Mouse (Mus musculus) hindbrain, embryonic 16.5 days (tissue): ENCODE data around the gene Abcb9. TPM values are rescaled to one million over a fixed set of nuclear protein-coding genes. Genes with fewer than 3 reads are reported as not detected.

Experiments
- ATAC-seq: fragments of 200-750 bp; cut with Nextera tagmentation; 2 replicates; pipeline ENCODE4 v1.8.0; 2017; ENCODE audit warnings: moderate TSS enrichment, moderate library complexity
- H3K27ac ChIP-seq: fragments of 300-500 bp; sonication (generic); 2 replicates; pipeline ENCODE4 v1.5.1; 2014; ENCODE audit warnings: low read depth, mild to moderate bottlenecking, control low read depth, low read length, moderate library complexity
- H3K27me3 ChIP-seq: fragments of 300-500 bp; sonication (generic); replicated peaks from 2 replicates; pipeline ENCODE4 v1.6.1; 2014; ENCODE audit warnings: low read length; ENCODE audit not compliant: control insufficient read depth, insufficient read depth
- H3K36me3 ChIP-seq: fragments of 300-500 bp; sonication (generic); 2 replicates; pipeline ENCODE4 v1.6.1; 2014; ENCODE audit warnings: mild to moderate bottlenecking, low read length, moderate library complexity, mixed read lengths; ENCODE audit not compliant: control insufficient read depth, insufficient read depth
- H3K4me1 ChIP-seq: fragments of 300-500 bp; sonication (generic); 2 replicates; pipeline ENCODE4 v1.6.1; 2014; ENCODE audit warnings: low read depth, low read length; ENCODE audit not compliant: control insufficient read depth, insufficient read depth
- H3K4me2 ChIP-seq: fragments of 300-500 bp; sonication (generic); 2 replicates; pipeline ENCODE4 v1.6.1; 2014; ENCODE audit warnings: mild to moderate bottlenecking, low read length, control low read depth, moderate library complexity
- H3K4me3 ChIP-seq: fragments of 300-500 bp; sonication (generic); 2 replicates; pipeline ENCODE4 v1.5.1; 2014; ENCODE audit warnings: mild to moderate bottlenecking, low read length, control low read depth, moderate library complexity
- H3K9ac ChIP-seq: fragments of 300-500 bp; sonication (generic); 2 replicates; pipeline ENCODE4 v1.6.1; 2014; ENCODE audit warnings: low read depth, mild to moderate bottlenecking, control low read depth, low read length, moderate library complexity
- H3K9me3 ChIP-seq: fragments of 300-500 bp; sonication (generic); 2 replicates; pipeline ENCODE4 v1.6.1; 2014; ENCODE audit warnings: mild to moderate bottlenecking, low read length, moderate library complexity; ENCODE audit not compliant: control insufficient read depth
- WGBS: fragments of 180-500 bp; shearing (Covaris S2); extraction: QIAGEN DNeasy Blood & Tissue Kit; methylation state at CpG from one replicate; pipeline ENCODE4 v1.1.7; 2014; 5-methylcytosine and 5-hydroxymethylcytosine counted together
- polyA plus RNA-seq: library from polyadenylated mRNA; unstranded; fragments of >200 nt; fragmentation: Nextera tagmentation; extraction: Ambion mirVana; gene quantifications from 2 replicates; pipeline ENCODE4 v1.2.1, GENCODE M21; 2015

Abcb9 gene
- polyA plus RNA-seq, 1 experiment from 2014 or later = 28.1 TPM

GRCm38 (mm10) chr5:124100128-124101044 is 4.8 kb upstream of the Abcb9 start:
- WGBS = 89% methylated on average over 11 of the region's 11 CpGs
- no peaks in the 10 kb centered on the region for H3K9me3 ChIP-seq
- ATAC-seq = no peak

GRCm38 (mm10) chr5:124098923-124099322 is 3.3 kb upstream of the Abcb9 start:
- H3K36me3 ChIP-seq = no peaks in the 10 kb centered on the region
- H3K4me2 ChIP-seq = no peak overlapping the region
- no peaks in the 10 kb centered on the region for H3K9me3 ChIP-seq
- no peak for ATAC-seq
- H3K9ac ChIP-seq = no peak overlapping the region
- no peak overlapping the region for H3K27ac ChIP-seq
- H3K27me3 ChIP-seq = no peaks in the 10 kb centered on the region
- 85% methylated on average over 2 of the region's 2 CpGs for WGBS
- H3K4me3 ChIP-seq = no peak overlapping the region
- H3K4me1 ChIP-seq = no peaks in the 10 kb centered on the region

More at GRCm38 (mm10) chr5:124100128-124101044, 4.8 kb upstream of the Abcb9 start:
- Histone ChIP-seq H3K9ac (no peak overlapping the region), H3K4me1 (no peaks in the 10 kb centered on the region), H3K27me3 (no peaks in the 10 kb centered on the region), H3K4me2 (no peak overlapping the region), H3K36me3 (no peaks in the 10 kb centered on the region), H3K27ac (no peak overlapping the region), H3K4me3 (no peak overlapping the region)

DNA sequence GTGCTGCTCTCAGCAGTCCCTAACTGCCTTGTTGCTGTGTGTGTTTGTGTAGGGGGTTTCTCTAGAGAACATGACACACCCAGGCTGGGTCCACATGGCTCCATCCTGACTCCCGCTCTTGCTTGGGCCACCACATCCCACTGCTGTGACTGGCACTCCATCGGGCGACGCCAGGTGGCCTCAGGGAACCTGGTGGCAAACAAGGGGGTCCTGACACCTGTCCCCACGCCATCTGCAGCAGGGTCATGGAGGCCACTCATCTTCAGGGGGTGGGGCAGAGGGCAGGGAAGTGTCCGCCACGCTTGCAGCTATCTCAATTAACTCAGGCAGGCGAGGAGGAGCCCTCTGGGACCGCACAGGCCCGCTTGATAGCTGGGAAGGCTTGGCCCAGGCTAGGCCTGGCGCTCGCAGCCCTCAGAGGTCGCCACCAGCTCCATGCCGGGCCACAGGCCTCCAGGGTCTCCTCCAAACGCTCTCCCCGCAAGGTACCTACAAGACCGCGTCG is 469 bp downstream of the Abcb9 start:
- peak; percentile 79 for ATAC-seq
- Histone ChIP-seq H3K9ac (peak overlapping the region; percentile 79), H3K4me1 (peaks cover 6% of the 10 kb centered on the region; the same call in 1 of the 2 replicates), H3K27me3 (no peaks in the 10 kb centered on the region), H3K27ac (peak overlapping the region; percentile 57), H3K36me3 (no peaks in the 10 kb centered on the region), H3K4me3 (peak overlapping the region; percentile 64), H3K9me3 (no peaks in the 10 kb centered on the region), H3K4me2 (peak overlapping the region; percentile 70)
- WGBS = 11% methylated on average over 19 of the region's 19 CpGs

- Histone ChIP-seq H3K27me3 (no peaks in the 10 kb centered on the region), H3K9ac (no peak overlapping the region), H3K4me3 (no peak overlapping the region), H3K9me3 (no peaks in the 10 kb centered on the region), H3K4me2 (peak overlapping the region; percentile 70; the same call in 1 of the 2 replicates), H3K36me3 (0 out of 2 replicates have a peak, but pooled peaks cover 3% of the 10 kb centered on the region), H3K27ac (no peak overlapping the region), H3K4me1 (peaks cover 6% of the 10 kb centered on the region; the same call in 1 of the 2 replicates)
- 89% methylated on average over 12 of the region's 12 CpGs for WGBS
- no peak for ATAC-seq
These were observed 1.6 kb downstream of the Abcb9 start for GRCm38 (mm10) chr5:124093852-124094604.

- Histone ChIP-seq H3K9me3 (no peaks in the 10 kb centered on the region), H3K9ac (no peak overlapping the region)
- WGBS = 73% methylated on average over 11 of the region's 11 CpGs
These were observed 2.3 kb downstream of the Abcb9 start for GRCm38 (mm10) chr5:124093120-124093794.

GRCm38 (mm10) chr5:124091951-124092406 is 3.6 kb downstream of the Abcb9 start:
- ATAC-seq = no peak
- no peaks in the 10 kb centered on the region for H3K9me3 ChIP-seq
- H3K4me2 ChIP-seq = no peak overlapping the region
- H3K4me3 ChIP-seq = no peak overlapping the region
- no peak overlapping the region for H3K27ac ChIP-seq
- H3K27me3 ChIP-seq = no peaks in the 10 kb centered on the region
- 74% methylated on average over 9 of the region's 9 CpGs for WGBS
- no peak overlapping the region for H3K9ac ChIP-seq
- H3K36me3 ChIP-seq = peaks cover 9% of the 10 kb centered on the region; the same call in 1 of the 2 replicates
- H3K4me1 ChIP-seq = peaks cover 6% of the 10 kb centered on the region; the same call in 1 of the 2 replicates

More at GRCm38 (mm10) chr5:124093120-124093794, 2.3 kb downstream of the Abcb9 start:
- peaks cover 6% of the 10 kb centered on the region; the same call in 1 of the 2 replicates for H3K4me1 ChIP-seq
- H3K4me2 ChIP-seq = no peak overlapping the region; the same call in 1 of the 2 replicates
- ATAC-seq = no peak
- H3K36me3 ChIP-seq = peaks cover 9% of the 10 kb centered on the region; the same call in 1 of the 2 replicates
- H3K4me3 ChIP-seq = no peak overlapping the region
- no peak overlapping the region for H3K27ac ChIP-seq
- no peaks in the 10 kb centered on the region for H3K27me3 ChIP-seq

GRCm38 (mm10) chr5:124089868-124090267 is 5.7 kb downstream of the Abcb9 start:
- no peak for ATAC-seq
- Histone ChIP-seq H3K9ac (no peak overlapping the region), H3K27me3 (no peaks in the 10 kb centered on the region), H3K36me3 (peaks cover 9% of the 10 kb centered on the region; the same call in 1 of the 2 replicates), H3K4me2 (no peak overlapping the region), H3K4me3 (no peak overlapping the region), H3K27ac (no peak overlapping the region), H3K4me1 (peaks cover 6% of the 10 kb centered on the region; the same call in 1 of the 2 replicates), H3K9me3 (no peaks in the 10 kb centered on the region)
- 91% methylated on average over 22 of the region's 23 CpGs for WGBS

DNA sequence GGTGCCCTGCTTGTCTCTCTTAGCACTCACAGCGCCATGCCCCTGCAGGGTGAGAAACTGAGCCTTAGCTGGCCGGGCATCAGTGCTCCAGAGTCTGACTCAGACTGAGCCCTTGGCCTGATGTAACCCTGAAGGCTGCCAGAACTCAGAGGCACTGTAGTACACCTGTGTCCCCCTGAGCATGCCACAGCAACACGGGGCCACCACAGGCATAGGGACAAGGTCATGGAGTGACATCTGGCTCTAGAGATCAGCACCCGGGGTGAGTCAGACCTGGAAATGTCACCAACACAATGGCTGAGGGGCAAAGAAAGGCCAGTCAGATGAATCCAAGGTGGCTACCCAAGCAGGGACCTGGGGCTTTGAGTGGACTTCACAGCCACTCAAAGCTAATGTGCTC is 8.7 kb downstream of the Abcb9 start:
- H3K9ac ChIP-seq = no peak overlapping the region
- H3K27ac ChIP-seq = no peak overlapping the region
- 90% methylated on average over 4 of the region's 4 CpGs for WGBS
- H3K4me1 ChIP-seq = no peaks in the 10 kb centered on the region; the same call in none of the 2 replicates
- no peaks in the 10 kb centered on the region for H3K9me3 ChIP-seq
- no peaks in the 10 kb centered on the region for H3K27me3 ChIP-seq
- no peak overlapping the region for H3K4me3 ChIP-seq
- no peak overlapping the region for H3K4me2 ChIP-seq
- no peak for ATAC-seq
- peaks cover 9% of the 10 kb centered on the region; the same call in 1 of the 2 replicates for H3K36me3 ChIP-seq
